Mouse (Mus musculus): ENCODE measurements around the gene Panx3. TPM values are rescaled to one million over a fixed set of nuclear protein-coding genes. Genes with fewer than 3 reads are reported as not detected.

The Panx3 gene
- not detected in 2 replicates for polyA plus RNA-seq (2012)

GRCm38 (mm10) chr9:37669115-37669514 is at the start of gene Panx3:
Panx3 (minus strand) TSS chr9:37669235.

DNA sequence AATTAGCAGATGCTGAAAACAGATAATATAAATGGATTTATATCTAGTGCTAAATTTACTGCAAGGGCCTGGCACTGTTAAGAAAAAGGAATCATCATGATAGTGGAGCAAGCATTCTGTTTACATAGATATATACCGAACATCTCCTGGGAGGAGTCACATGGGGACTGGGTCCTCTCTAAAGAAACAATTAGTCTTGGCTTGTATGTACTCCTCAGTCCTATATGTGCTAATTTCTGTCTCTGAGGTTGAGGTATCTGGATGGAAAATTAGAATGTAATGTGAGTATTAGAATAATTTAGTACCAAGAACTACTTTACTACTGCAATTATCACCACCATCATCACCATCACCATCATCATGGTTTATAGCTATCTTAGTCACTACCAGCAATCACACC is 47.1 kb upstream of the Panx3 start, which contains the start of gene Olfr160:
Gene Olfr160, minus strand, starts transcription at position 101 of the 400 bp plus-strand sequence.

DNA sequence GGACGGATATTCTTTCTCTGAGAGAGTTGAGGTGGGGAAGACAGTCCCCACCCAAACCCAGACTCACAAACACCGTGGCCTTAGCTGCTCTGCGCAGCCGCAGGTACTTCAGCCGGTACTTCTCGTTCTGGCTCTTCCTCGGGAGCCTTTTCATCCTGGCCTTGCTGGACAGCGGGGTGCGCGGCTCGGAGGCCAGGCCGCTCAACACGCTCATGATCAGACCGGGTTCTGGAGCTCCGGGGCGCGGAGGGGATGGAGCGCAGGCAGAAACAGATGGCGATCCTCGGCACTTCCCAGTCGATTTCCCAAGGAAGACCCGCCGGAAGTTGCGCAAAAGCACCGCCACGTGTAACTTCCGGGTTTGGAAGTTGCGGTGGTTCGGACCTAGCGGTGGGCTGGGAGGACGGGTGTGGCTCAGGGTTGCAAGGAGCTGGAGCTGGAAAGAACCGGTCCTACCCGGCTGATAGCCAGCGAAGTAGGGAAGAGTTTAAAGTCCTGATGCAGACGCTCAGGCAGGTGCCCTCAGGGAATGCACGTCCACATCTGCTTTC is 12.0 kb downstream of the Panx3 start, which contains the start of gene Tbrg1:
Gene Tbrg1, minus strand, starts transcription at position 382 of the 551 bp plus-strand sequence.

GRCm38 (mm10) chr9:37613182-37613910 is 55.7 kb downstream of the Panx3 start, which contains the start of gene Spa17:
Spa17 (minus strand) TSS chr9:37613722.

Other genes with a start within 250 kb of the Panx3 start
- gene Robo3, start 236.0 kb downstream of the Panx3 start, polyA plus RNA-seq (2012): 37.2 and 53.8 TPM in 2 replicates
- 17.6 TPM in 2 replicates for gene Msantd2, start 179.9 kb downstream of the Panx3 start, polyA plus RNA-seq (2012)
- 0.96 and 2.6 TPM in 2 replicates for gene Esam, start 141.2 kb downstream of the Panx3 start, polyA plus RNA-seq (2012)
- 0.18 TPM in 1 of 2 replicates, not detected in the other for gene Vsig2, start 130.0 kb downstream of the Panx3 start, polyA plus RNA-seq (2012)
- 199 and 354 TPM in 2 replicates for gene Nrgn, start 116.3 kb downstream of the Panx3 start, polyA plus RNA-seq (2012)
- 0.56 and 0.59 TPM in 2 replicates for gene Siae, start 113.5 kb downstream of the Panx3 start, polyA plus RNA-seq (2012)
- 4.3 and 4.6 TPM in 2 replicates for gene Spa17, start 55.5 kb downstream of the Panx3 start, polyA plus RNA-seq (2012)
- gene Tbrg1, start 11.9 kb downstream of the Panx3 start, polyA plus RNA-seq (2012): 41.9 and 49.5 TPM in 2 replicates
- not detected in 2 replicates for gene Olfr160, start 47.0 kb upstream of the Panx3 start, polyA plus RNA-seq (2012)
- not detected in 2 replicates for gene Olfr874, start 75.9 kb upstream of the Panx3 start, polyA plus RNA-seq (2012)
- not detected in 2 replicates for gene Olfr875, start 102.6 kb upstream of the Panx3 start, polyA plus RNA-seq (2012)
- gene Olfr876, start 133.8 kb upstream of the Panx3 start, polyA plus RNA-seq (2012): not detected in 2 replicates
- not detected in 2 replicates for gene Olfr877, start 185.0 kb upstream of the Panx3 start, polyA plus RNA-seq (2012)
- gene Olfr145, start 227.5 kb upstream of the Panx3 start, polyA plus RNA-seq (2012): not detected in 2 replicates
- gene Olfr878, start 248.6 kb upstream of the Panx3 start, polyA plus RNA-seq (2012): 0.04 TPM in 1 of 2 replicates, not detected in the other